Mouse (Mus musculus): Measurements from ENCODE around the gene Arfgap1. TPM values are rescaled to one million over a fixed set of nuclear protein-coding genes. Genes with fewer than 3 reads are reported as not detected.
A peak's percentile ranks its signal among the peaks of the same experiment; 100 is the strongest.

Gene Arfgap1
- polyA plus RNA-seq, 1 experiment from 2014 or later = 33.4 TPM

- H3K27ac ChIP-seq = no peak overlapping the region
- no peaks in the 10 kb centered on the region for H3K4me1 ChIP-seq (replicated peaks)
- H3K4me2 ChIP-seq = peak overlapping the region; percentile 59
- ATAC-seq (ENCODE audit: low read depth) = no peak
- no peaks in the 10 kb centered on the region for H3K9me3 ChIP-seq (replicated peaks)
- no peak for DNase-seq
- no peaks in the 10 kb centered on the region for H3K36me3 ChIP-seq
- WGBS (ENCODE audit: insufficient replicate concordance) = 32% methylated on average over 2 of the region's 2 CpGs
- no peak overlapping the region for H3K4me3 ChIP-seq (replicated peaks)
- H3K9ac ChIP-seq = no peak overlapping the region
- peaks cover 69% of the 10 kb centered on the region for H3K27me3 ChIP-seq
Measured at GRCm38 (mm10) chr2:180953638-180954037, 13.4 kb upstream of the Arfgap1 start.

GRCm38 (mm10) chr2:180954061-180955047 is 12.7 kb upstream of the Arfgap1 start, which contains the start of gene Nkain4:
Gene Nkain4, minus strand, starts transcription at chr2:180954699.
- no peak within 1 kb of the TSS for H3K9ac ChIP-seq
- peaks cover 69% of the 10 kb centered on the region for H3K27me3 ChIP-seq
- no peaks in the 10 kb centered on the region for H3K4me1 ChIP-seq (replicated peaks)
- no peak for DNase-seq
- H3K27ac ChIP-seq = no peak within 1 kb of the TSS
- no peak for ATAC-seq (ENCODE audit: low read depth)
- WGBS (ENCODE audit: insufficient replicate concordance) = 3% methylated on average over 52 of the region's 52 CpGs
- peak within 1 kb of the TSS; percentile 42 for H3K4me3 ChIP-seq (replicated peaks)
- peak within 1 kb of the TSS; percentile 59 for H3K4me2 ChIP-seq
- no peaks in the 10 kb centered on the region for H3K9me3 ChIP-seq (replicated peaks)
- H3K36me3 ChIP-seq = no peaks in the 10 kb centered on the region

- Histone ChIP-seq H3K4me2 (no peak overlapping the region), H3K9ac (no peak overlapping the region), H3K4me1 (replicated peaks) (peaks cover 23% of the 10 kb centered on the region), H3K36me3 (no peaks in the 10 kb centered on the region), H3K27me3 (peaks cover 31% of the 10 kb centered on the region), H3K9me3 (replicated peaks) (no peaks in the 10 kb centered on the region), H3K4me3 (replicated peaks) (no peak overlapping the region), H3K27ac (no peak overlapping the region)
- DNase-seq (no peak), ATAC-seq (ENCODE audit: low read depth) (no peak)
- 58% methylated on average over 7 of the region's 7 CpGs for WGBS (ENCODE audit: insufficient replicate concordance)
Measured at GRCm38 (mm10) chr2:180959605-180960004, 7.4 kb upstream of the Arfgap1 start.

- WGBS (ENCODE audit: insufficient replicate concordance) = 43% methylated on average over 3 of the region's 3 CpGs
- DNase-seq = no peak
Measured at GRCm38 (mm10) chr2:180960187-180960586, 6.8 kb upstream of the Arfgap1 start.

GRCm38 (mm10) chr2:180962616-180963308 is 4.3 kb upstream of the Arfgap1 start:
- Histone ChIP-seq H3K27ac (no peak overlapping the region), H3K27me3 (peaks cover 5% of the 10 kb centered on the region; the same call in 1 of the 2 replicates), H3K4me1 (replicated peaks) (peaks cover 31% of the 10 kb centered on the region), H3K4me3 (replicated peaks) (no peak overlapping the region), H3K4me2 (no peak overlapping the region), H3K36me3 (no peaks in the 10 kb centered on the region), H3K9ac (no peak overlapping the region), H3K9me3 (replicated peaks) (no peaks in the 10 kb centered on the region)
- WGBS (ENCODE audit: insufficient replicate concordance) = 55% methylated on average over 2 of the region's 2 CpGs
- ATAC-seq (ENCODE audit: low read depth) = no peak
- no peak for DNase-seq

More at GRCm38 (mm10) chr2:180960187-180960586, 6.8 kb upstream of the Arfgap1 start:
- Histone ChIP-seq H3K9ac (no peak overlapping the region), H3K4me1 (replicated peaks) (peaks cover 23% of the 10 kb centered on the region), H3K4me3 (replicated peaks) (no peak overlapping the region), H3K9me3 (replicated peaks) (no peaks in the 10 kb centered on the region), H3K36me3 (no peaks in the 10 kb centered on the region), H3K27ac (no peak overlapping the region), H3K4me2 (no peak overlapping the region), H3K27me3 (peaks cover 26% of the 10 kb centered on the region)
- ATAC-seq (ENCODE audit: low read depth) = no peak

- WGBS (ENCODE audit: insufficient replicate concordance) = 5% methylated on average over 5 of the region's 5 CpGs
- Histone ChIP-seq H3K9ac (no peak overlapping the region), H3K27ac (no peak overlapping the region)
Measured at GRCm38 (mm10) chr2:180963956-180964355, 3.1 kb upstream of the Arfgap1 start.

GRCm38 (mm10) chr2:180966092-180966882 is 738 bp upstream of the Arfgap1 start:
- no peaks in the 10 kb centered on the region for H3K9me3 ChIP-seq (replicated peaks)
- 9% methylated on average over 14 of the region's 14 CpGs for WGBS (ENCODE audit: insufficient replicate concordance)
- peak overlapping the region; percentile 87 for H3K27ac ChIP-seq
- ATAC-seq (ENCODE audit: low read depth) (peak; percentile 31; the same call in 1 of the 2 replicates), DNase-seq (no peak)
- peak overlapping the region; percentile 90 for H3K4me2 ChIP-seq
- peak overlapping the region; percentile 96 for H3K4me3 ChIP-seq (replicated peaks)
- H3K4me1 ChIP-seq (replicated peaks) = peaks cover 54% of the 10 kb centered on the region
- H3K9ac ChIP-seq = peak overlapping the region; percentile 96
- no peaks in the 10 kb centered on the region for H3K27me3 ChIP-seq
- peaks cover 26% of the 10 kb centered on the region for H3K36me3 ChIP-seq

More at GRCm38 (mm10) chr2:180963956-180964355, 3.1 kb upstream of the Arfgap1 start:
- no peak overlapping the region for H3K4me2 ChIP-seq
- H3K9me3 ChIP-seq (replicated peaks) = no peaks in the 10 kb centered on the region
- H3K27me3 ChIP-seq = no peaks in the 10 kb centered on the region
- peak; percentile 58 for DNase-seq
- no peak for ATAC-seq (ENCODE audit: low read depth)
- H3K4me3 ChIP-seq (replicated peaks) = no peak overlapping the region
- H3K36me3 ChIP-seq = peaks cover 3% of the 10 kb centered on the region; the same call in 1 of the 2 replicates
- H3K4me1 ChIP-seq (replicated peaks) = peaks cover 43% of the 10 kb centered on the region

- ATAC-seq (ENCODE audit: low read depth) = no peak
- Histone ChIP-seq H3K27ac (no peak overlapping the region), H3K27me3 (no peaks in the 10 kb centered on the region), H3K4me1 (replicated peaks) (peaks cover 3% of the 10 kb centered on the region; the same call in 1 of the 2 replicates), H3K4me3 (replicated peaks) (no peak overlapping the region), H3K9me3 (replicated peaks) (no peaks in the 10 kb centered on the region), H3K4me2 (no peak overlapping the region), H3K9ac (no peak overlapping the region), H3K36me3 (peaks cover 71% of the 10 kb centered on the region)
- no peak for DNase-seq
- 81% methylated on average over 6 of the region's 6 CpGs for WGBS (ENCODE audit: insufficient replicate concordance)
Measured at GRCm38 (mm10) chr2:180981133-180981532, 14.1 kb downstream of the Arfgap1 start.

- Histone ChIP-seq H3K4me1 (replicated peaks) (peaks cover 3% of the 10 kb centered on the region; the same call in 1 of the 2 replicates), H3K9me3 (replicated peaks) (no peaks in the 10 kb centered on the region), H3K36me3 (peaks cover 26% of the 10 kb centered on the region), H3K27me3 (no peaks in the 10 kb centered on the region), H3K4me2 (no peak overlapping the region), H3K27ac (no peak overlapping the region), H3K9ac (no peak overlapping the region), H3K4me3 (replicated peaks) (no peak overlapping the region)
- DNase-seq = no peak
- no peak for ATAC-seq (ENCODE audit: low read depth)
- 69% methylated on average over 2 of the region's 2 CpGs for WGBS (ENCODE audit: insufficient replicate concordance)
Measured at GRCm38 (mm10) chr2:180985635-180986034, 18.6 kb downstream of the Arfgap1 start.

- Histone ChIP-seq H3K36me3 (peaks cover 17% of the 10 kb centered on the region), H3K4me1 (replicated peaks) (peaks cover 3% of the 10 kb centered on the region; the same call in 1 of the 2 replicates), H3K4me3 (replicated peaks) (no peak within 1 kb of the TSS), H3K27ac (no peak within 1 kb of the TSS), H3K9me3 (replicated peaks) (no peaks in the 10 kb centered on the region), H3K27me3 (no peaks in the 10 kb centered on the region), H3K4me2 (no peak within 1 kb of the TSS), H3K9ac (no peak within 1 kb of the TSS)
- 48% methylated on average over 2 of the region's 2 CpGs for WGBS (ENCODE audit: insufficient replicate concordance)
- ATAC-seq (ENCODE audit: low read depth) = no peak
- no peak for DNase-seq
Measured at GRCm38 (mm10) chr2:180986449-180986848, 19.4 kb downstream of the Arfgap1 start, which contains the start of gene Col20a1. Gene Col20a1, plus strand, starts transcription at chr2:180986535.

Measured in liver, embryonic 13.5 days (tissue).